Mouse (Mus musculus) cerebellum, adult 2 months (tissue): ENCODE measurements around the gene Grik5.

ENCODE experiments used
- CTCF ChIP-seq: fragments of 200-500 bp; IDR thresholded peaks from 2 replicates; pipeline ENCODE4 v1.5.1; 2011; ENCODE audit warnings: low read depth, mild to moderate bottlenecking, control low read depth, low read length, moderate library complexity, borderline replicate concordance; ENCODE audit not compliant: insufficient read depth
- POLR2A ChIP-seq: fragments of 200-500 bp; IDR thresholded peaks from 2 replicates; pipeline ENCODE4 v1.6.1; 2011; ENCODE audit warnings: low read length, control low read depth, borderline replicate concordance; ENCODE audit not compliant: insufficient read depth

- no peak for TF ChIP-seq CTCF
- TF ChIP-seq POLR2A = no peak
Observed at GRCm38 (mm10) chr7:25052587-25052986, 19.6 kb downstream of the Grik5 start.
